ENCODE assay signal across 46 mouse cellular contexts in genomic region chrX:155167667-155168066, GRCm38 (mm10). TPM values are rescaled to one million over a fixed set of nuclear protein-coding genes. Genes with fewer than 3 reads are reported as not detected.
"Had no signal": no experiment of that assay in that cellular context is flagged by ENCODE, and none has a peak within 500 bp of the region (broad histone marks: within the 10 kb centered on the region; RNA-seq: fewer than 3 reads in every experiment).

No protein-coding gene starts in this region.

- H3K27me3 ChIP-seq: limb, embryonic 12.5 days; limb, embryonic 13.5 days; limb, embryonic 15.5 days; liver, embryonic 12.5 days; liver, embryonic 13.5 days; liver, embryonic 15.5 days; lung, embryonic 15.5 days; megakaryocyte, embryonic 14.5 days; midbrain, embryonic 12.5 days; midbrain, embryonic 13.5 days; midbrain, embryonic 15.5 days; neural tube, embryonic 12.5 days; neural tube, embryonic 13.5 days had no signal

- DNase-seq: left cerebral cortex, postnatal 4 days; liver; liver, embryonic 13.5 days; liver, postnatal 0 days; lung, adult 18-20 months; lung, adult 2 months; lung, embryonic 14.5 days; lung, postnatal 10 days; lung, postnatal 14 days; lung, postnatal 36 days; lung, postnatal 4 days; midbrain, embryonic 14.5 days had no signal

- H3K36me3 ChIP-seq: limb, embryonic 10.5 days; limb, embryonic 12.5 days; limb, embryonic 13.5 days; limb, embryonic 15.5 days; liver, embryonic 12.5 days; liver, embryonic 13.5 days; liver, embryonic 15.5 days; lung, embryonic 15.5 days; midbrain, embryonic 10.5 days; midbrain, embryonic 12.5 days; midbrain, embryonic 13.5 days; midbrain, embryonic 15.5 days; neural tube, embryonic 12.5 days; neural tube, embryonic 13.5 days had no signal

- H3K9ac ChIP-seq: limb, embryonic 12.5 days; limb, embryonic 13.5 days; limb, embryonic 15.5 days; liver, embryonic 12.5 days; liver, embryonic 13.5 days; liver, embryonic 14.5 days; liver, embryonic 15.5 days; liver, postnatal 0 days; lung, embryonic 14.5 days; lung, embryonic 15.5 days; midbrain, embryonic 12.5 days; midbrain, embryonic 13.5 days; midbrain, embryonic 15.5 days; neural tube, embryonic 12.5 days; neural tube, embryonic 13.5 days had no signal

- H3K9me3 ChIP-seq: limb, embryonic 10.5 days; limb, embryonic 12.5 days; limb, embryonic 13.5 days; limb, embryonic 15.5 days; liver, embryonic 12.5 days; liver, embryonic 13.5 days; liver, embryonic 15.5 days; lung, embryonic 15.5 days; megakaryocyte, embryonic 14.5 days; midbrain, embryonic 10.5 days; midbrain, embryonic 12.5 days; midbrain, embryonic 13.5 days; midbrain, embryonic 15.5 days; neural tube, embryonic 12.5 days had no signal

- ATAC-seq: liver, embryonic 12.5 days; liver, postnatal 0 days; lung, postnatal 0 days; midbrain, embryonic 13.5 days; midbrain, embryonic 15.5 days; midbrain, embryonic 16.5 days had no signal

- H3K4me2 ChIP-seq: limb, embryonic 12.5 days; limb, embryonic 13.5 days; limb, embryonic 15.5 days; liver, embryonic 11.5 days; liver, embryonic 12.5 days; liver, embryonic 13.5 days; liver, embryonic 15.5 days; lung, embryonic 14.5 days; lung, embryonic 15.5 days; midbrain, embryonic 11.5 days; midbrain, embryonic 12.5 days; midbrain, embryonic 13.5 days; midbrain, embryonic 15.5 days; neural tube, embryonic 12.5 days; neural tube, embryonic 13.5 days had no signal

- H3K4me1 ChIP-seq: limb, embryonic 10.5 days; limb, embryonic 12.5 days; limb, embryonic 13.5 days; limb, embryonic 15.5 days; liver, embryonic 12.5 days; liver, embryonic 13.5 days; liver, embryonic 15.5 days; lung, embryonic 15.5 days; megakaryocyte, embryonic 14.5 days; midbrain, embryonic 10.5 days; midbrain, embryonic 12.5 days; midbrain, embryonic 13.5 days; midbrain, embryonic 15.5 days; neural tube, embryonic 12.5 days; neural tube, embryonic 13.5 days had no signal

- H3K4me3 ChIP-seq: limb, embryonic 10.5 days; limb, embryonic 12.5 days; limb, embryonic 13.5 days; limb, embryonic 15.5 days; liver, embryonic 12.5 days; liver, embryonic 13.5 days; liver, embryonic 15.5 days; lung, embryonic 15.5 days; megakaryocyte, embryonic 14.5 days; midbrain, embryonic 10.5 days; midbrain, embryonic 12.5 days; midbrain, embryonic 13.5 days; midbrain, embryonic 15.5 days; neural tube, embryonic 12.5 days; neural tube, embryonic 13.5 days had no signal

- H3K27ac ChIP-seq: limb, embryonic 10.5 days; limb, embryonic 12.5 days; limb, embryonic 13.5 days; limb, embryonic 15.5 days; liver, embryonic 12.5 days; liver, embryonic 13.5 days; liver, embryonic 14.5 days; liver, embryonic 15.5 days; lung, embryonic 15.5 days; macrophage; midbrain, embryonic 10.5 days; midbrain, embryonic 12.5 days; midbrain, embryonic 13.5 days; midbrain, embryonic 15.5 days; neural tube, embryonic 12.5 days; neural tube, embryonic 13.5 days had no signal

RNA-seq across cellular contexts. Expression of gene Cldn34b2, which starts 39.5 kb away (rescaled TPM):
- total RNA-seq: left cerebral cortex, postnatal 14 days; left cerebral cortex, postnatal 25 days; left cerebral cortex, postnatal 36 days; left cerebral cortex, postnatal 4 days; liver, adult 2 months; megakaryocyte progenitor cell, adult 5-6 weeks; megakaryocyte, adult 5-6 weeks; megakaryocyte-erythroid progenitor cell, adult 5-6 weeks; midbrain, postnatal 0 days; monocyte, adult 5-6 weeks had no signal
- polyA plus RNA-seq: limb, embryonic 10.5 days; limb, embryonic 11.5 days; limb, embryonic 12.5 days; limb, embryonic 13.5 days; limb, embryonic 14.5 days; limb, embryonic 15.5 days; liver, adult 2 months; liver, embryonic 11.5 days; liver, embryonic 12.5 days; liver, embryonic 13.5 days; liver, embryonic 14.5 days; liver, embryonic 15.5 days; liver, embryonic 16.5 days; liver, postnatal 0 days; lung, adult 2 months; lung, embryonic 14.5 days; lung, embryonic 15.5 days; lung, embryonic 16.5 days; lung, postnatal 0 days; midbrain, embryonic 10.5 days; midbrain, embryonic 11.5 days; midbrain, embryonic 12.5 days; midbrain, embryonic 13.5 days; midbrain, embryonic 14.5 days; midbrain, embryonic 15.5 days; midbrain, embryonic 16.5 days; midbrain, postnatal 0 days; neural tube, embryonic 11.5 days; neural tube, embryonic 12.5 days; neural tube, embryonic 13.5 days had no signal
